Mouse (Mus musculus) mammary gland, adult 2 months (tissue): Measurements from ENCODE around the gene Vmn1r217. TPM values are rescaled to one million over a fixed set of nuclear protein-coding genes. Genes with fewer than 3 reads are reported as not detected.

Experiments
- polyA plus RNA-seq: library from polyadenylated mRNA; depleted of rRNA; stranded (reverse); fragments of >200 nt; gene quantifications from 2 replicates; pipeline ENCODE4 v1.2.3, GENCODE M21; 2012; ENCODE audit warnings: low replicate concordance; rRNA removed

The Vmn1r217 gene
- not detected in 2 replicates for polyA plus RNA-seq

GRCm38 (mm10) chr13:23118126-23118525, at the start of gene Vmn1r217:
Gene Vmn1r217, minus strand, starts transcription at chr13:23118226.

DNA sequence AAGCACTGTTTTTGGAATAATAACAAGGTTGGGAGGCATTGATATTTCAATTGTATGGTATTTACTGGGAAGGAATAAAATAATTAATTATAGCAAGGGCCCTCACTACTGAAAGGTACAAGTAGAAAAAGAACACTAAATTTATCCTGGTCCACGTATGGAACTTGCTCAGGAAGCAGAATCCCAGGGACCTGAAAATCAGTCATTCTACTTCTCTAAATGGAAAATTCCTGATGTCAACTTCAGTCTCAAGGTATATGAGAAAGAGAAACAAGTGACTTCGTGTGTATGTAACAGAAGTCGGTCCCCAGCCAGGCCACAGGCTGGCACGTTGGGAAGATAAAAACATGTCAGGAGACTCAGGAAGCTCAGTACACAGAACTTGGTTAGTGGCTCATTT, 41.0 kb upstream of the Vmn1r217 start, which contains the start of gene Vmn1r219:
Gene Vmn1r219, plus strand, starts transcription at position 301 of the 400 bp plus-strand sequence.

GRCm38 (mm10) chr13:23133099-23133498, 15.1 kb upstream of the Vmn1r217 start, which contains the start of gene Vmn1r218:
Gene Vmn1r218, plus strand, starts transcription at chr13:23133155.

DNA sequence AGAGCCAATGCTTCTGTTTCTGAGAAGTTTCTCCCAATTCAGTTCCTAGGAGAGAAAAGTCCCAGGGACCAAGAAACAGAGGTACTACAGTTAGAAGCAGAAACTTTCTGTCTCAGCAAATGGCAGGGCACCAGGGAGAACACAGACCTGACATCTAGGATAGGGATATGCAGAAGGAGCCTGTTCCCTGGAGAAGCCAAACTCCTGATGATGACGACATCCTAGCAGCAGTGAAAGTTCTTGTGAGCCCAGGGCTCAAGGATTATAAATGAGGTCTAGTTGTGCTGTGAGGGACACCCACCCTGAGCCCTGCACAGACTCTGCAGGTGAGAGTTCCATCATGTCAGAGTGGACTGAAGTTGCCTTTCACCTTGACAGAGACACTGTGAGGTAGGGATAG, 50.3 kb downstream of the Vmn1r217 start, which contains the start of gene Vmn1r215:
Gene Vmn1r215, plus strand, starts transcription at position 301 of the 400 bp plus-strand sequence.

Other genes starting within 250 kb of the Vmn1r217 start
- not detected in 2 replicates for gene Vmn1r212, start 234.0 kb downstream of the Vmn1r217 start, polyA plus RNA-seq
- gene Vmn1r213, start 110.6 kb downstream of the Vmn1r217 start, polyA plus RNA-seq: not detected in 2 replicates
- not detected in 2 replicates for gene Vmn1r214, start 87.8 kb downstream of the Vmn1r217 start, polyA plus RNA-seq
- gene Vmn1r215, start 50.2 kb downstream of the Vmn1r217 start, polyA plus RNA-seq: not detected in 2 replicates
- gene Vmn1r218, start 14.9 kb upstream of the Vmn1r217 start, polyA plus RNA-seq: not detected in 2 replicates
- gene Vmn1r219, start 41.1 kb upstream of the Vmn1r217 start, polyA plus RNA-seq: not detected in 2 replicates
- not detected in 2 replicates for gene Vmn1r220, start 69.7 kb upstream of the Vmn1r217 start, polyA plus RNA-seq
- not detected in 2 replicates for gene Vmn1r221, start 95.9 kb upstream of the Vmn1r217 start, polyA plus RNA-seq
- not detected in 2 replicates for gene Vmn1r222, start 117.7 kb upstream of the Vmn1r217 start, polyA plus RNA-seq
- not detected in 2 replicates for gene Vmn1r223, start 128.9 kb upstream of the Vmn1r217 start, polyA plus RNA-seq